In genomic region chr12:111550679-111551078, GRCm38 (mm10) we compare ENCODE assay signal across 17 mouse cellular contexts. TPM values are rescaled to one million over a fixed set of nuclear protein-coding genes. Genes with fewer than 3 reads are reported as not detected.
A peak's percentile ranks its signal among the peaks of the same experiment; 100 is the strongest.
DNase-seq lines count a peak whose midpoint lies in the region; ATAC-seq and TF ChIP-seq lines count a peak whose summit lies in the region.
"Had no signal": no experiment of that assay in that cellular context is flagged by ENCODE, and none has a peak within 500 bp of the region (broad histone marks: within the 10 kb centered on the region; RNA-seq: fewer than 3 reads in every experiment).

No protein-coding gene starts in this region.

- CTCF ChIA-PET in Patski (lab: Charles Lee): interaction anchor here (1.3 to 1.4 kb wide), 2 partner anchors 97 to 102 kb away, joined by 3 to 5 read pairs; no protein-coding TSS in a partner anchor

- in situ Hi-C loops in Patski (cut with MboI; ENCODE audit: low pct_unique_long_range_greater_than_20kb): loop anchor here (5.0 kb wide), 1 partner anchor 97 kb away; no protein-coding TSS in a partner anchor

- no peak for TF ChIP-seq POLR2A in thymus, adult 2 months (IDR thresholded peaks at IDR 0.05; ENCODE audit: control insufficient read depth, extremely low read depth, insufficient read depth, low read length, poor library complexity)

- H3K4me3 ChIP-seq in layer of hippocampus, adult 2 months: no peak overlapping the region
- no peak overlapping the region for H3K4me3 ChIP-seq in intestine, embryonic 16.5 days (ENCODE audit: low read length)
- no peak overlapping the region for H3K4me3 ChIP-seq in thymus, adult 2 months (ENCODE audit: control insufficient read depth, insufficient read depth, low read length)
- H3K4me3 ChIP-seq: forebrain, embryonic 13.5 days; neural tube, embryonic 13.5 days had no signal

- H3K9ac ChIP-seq in intestine, embryonic 16.5 days (ENCODE audit: low read depth, low read length): no peak overlapping the region
- H3K9ac ChIP-seq: forebrain, embryonic 13.5 days; neural tube, embryonic 13.5 days had no signal

- 43% methylated on average over 1 of the region's 1 CpGs for WGBS in intestine, embryonic 16.5 days
- WGBS in thymus, adult 2 months: 55% methylated on average over 1 of the region's 1 CpGs

- DNase-seq in layer of hippocampus, adult 2 months (ENCODE audit: low spot score in 2 of 2): no peak
- no peak for DNase-seq in layer of hippocampus, adult 18-20 months (ENCODE audit: low spot score in 2 of 2)
- DNase-seq in ES-CJ7 (ENCODE audit: low read depth, low spot score) (peak; percentile 61), Patski (ENCODE audit: low read depth, low spot score) (no peak)
- DNase-seq in thymus, adult 2 months: no peak
- no peak for DNase-seq in frontal cortex, adult 2 months (ENCODE audit: extremely low spot score in 1 of 2, low spot score in 1 of 2)
- DNase-seq in right cerebral cortex, postnatal 25 days: no peak
- DNase-seq: cerebellum, adult 11 months; cerebellum, postnatal 25 days; heart, adult 18-20 months; heart, postnatal 14 days; kidney, postnatal 10 days; thymus, postnatal 25 days had no signal

- H3K9me3 ChIP-seq in intestine, embryonic 16.5 days (ENCODE audit: control insufficient read depth, low read length): no peaks in the 10 kb centered on the region
- H3K9me3 ChIP-seq: forebrain, embryonic 13.5 days; neural tube, embryonic 13.5 days had no signal

- no peaks in the 10 kb centered on the region for H3K4me1 ChIP-seq in intestine, embryonic 16.5 days (ENCODE audit: control insufficient read depth, insufficient read depth, low read length)
- no peaks in the 10 kb centered on the region for H3K4me1 ChIP-seq in thymus, adult 2 months (replicated peaks; ENCODE audit: control insufficient read depth, insufficient read depth, low read length)
- H3K4me1 ChIP-seq: forebrain, embryonic 13.5 days; neural tube, embryonic 13.5 days had no signal

- 0 out of 2 replicates have a peak, but pooled peaks cover 11% of the 10 kb centered on the region for H3K36me3 ChIP-seq in intestine, embryonic 16.5 days (ENCODE audit: control insufficient read depth, insufficient read depth, low read length)
- peaks cover 16% of the 10 kb centered on the region for H3K36me3 ChIP-seq in thymus, adult 2 months (ENCODE audit: control insufficient read depth, insufficient read depth, low read length)

- POLR2A ChIA-PET in Patski (lab: Charles Lee): no interaction called here

- 0 out of 2 replicates have a peak overlapping the region, but pooled peaks have one; percentile 14 for H3K27ac ChIP-seq in layer of hippocampus, adult 2 months
- no peak overlapping the region for H3K27ac ChIP-seq in intestine, embryonic 16.5 days (ENCODE audit: low read length)
- H3K27ac ChIP-seq in thymus, adult 2 months (ENCODE audit: control insufficient read depth, insufficient read depth, low read length): no peak overlapping the region
- H3K27ac ChIP-seq: forebrain, embryonic 13.5 days; neural tube, embryonic 13.5 days had no signal

- no peak overlapping the region for H3K4me2 ChIP-seq in intestine, embryonic 16.5 days (ENCODE audit: low read depth, low read length)
- H3K4me2 ChIP-seq: forebrain, embryonic 13.5 days; neural tube, embryonic 13.5 days had no signal

- no peaks in the 10 kb centered on the region for H3K27me3 ChIP-seq in Patski
- no peaks in the 10 kb centered on the region for H3K27me3 ChIP-seq in intestine, embryonic 16.5 days (replicated peaks; ENCODE audit: control insufficient read depth, insufficient read depth, low read length)
- H3K27me3 ChIP-seq in thymus, adult 2 months (ENCODE audit: control insufficient read depth, insufficient read depth, low read length): no peaks in the 10 kb centered on the region
- H3K27me3 ChIP-seq: forebrain, embryonic 13.5 days; neural tube, embryonic 13.5 days had no signal

- TF ChIP-seq CTCF in layer of hippocampus, adult 2 months (conservative IDR thresholded peaks at IDR 0.05): peak; percentile 56
- TF ChIP-seq CTCF in Patski (IDR thresholded peaks at IDR 0.05): peak; percentile 61
- no peak for TF ChIP-seq CTCF in thymus, adult 2 months (IDR thresholded peaks at IDR 0.05; ENCODE audit: borderline replicate concordance, control insufficient read depth, extremely low read depth, insufficient read depth, low read length, poor library complexity)

- ATAC-seq in Patski: peak; percentile 13
- 0 out of 2 replicates have a peak, but pooled peaks have one; percentile 10 for ATAC-seq in intestine, embryonic 16.5 days
- ATAC-seq: forebrain, embryonic 13.5 days; hindbrain, embryonic 16.5 days had no signal

RNA-seq across cellular contexts. Expression of gene Eif5, which starts 12.9 kb away (rescaled TPM):
- total RNA-seq in layer of hippocampus, adult 2 months (2021): 100 to 1,000 TPM; 253 to 260 TPM
- 100 to 1,000 TPM; 254 to 262 TPM for total RNA-seq in layer of hippocampus, adult 18-20 months (2021)
- polyA plus RNA-seq in Patski (2021): 251 TPM
- polyA plus RNA-seq in intestine, embryonic 16.5 days (2015; fragmentation: Nextera tagmentation; extraction: Ambion mirVana): 523 and 531 TPM in 2 replicates
- 88.0 and 124 TPM in 2 replicates for polyA plus RNA-seq in thymus, adult 2 months (2012; rRNA removed)
- 150 and 178 TPM in 2 replicates for polyA plus RNA-seq in frontal cortex, adult 2 months (2012; rRNA removed)

RNA-seq across cellular contexts. Expression of gene Mark3, which starts 23.6 kb away (rescaled TPM):
- 100 to 1,000 TPM; 108 to 110 TPM for total RNA-seq in layer of hippocampus, adult 2 months (2021)
- 10 to 100 TPM; 92.2 to 92.3 TPM for total RNA-seq in layer of hippocampus, adult 18-20 months (2021)
- polyA plus RNA-seq in Patski (2021): 85.4 TPM
- polyA plus RNA-seq in intestine, embryonic 16.5 days (2015; fragmentation: Nextera tagmentation; extraction: Ambion mirVana): 13.4 and 14.2 TPM in 2 replicates
- 45.9 and 47.7 TPM in 2 replicates for polyA plus RNA-seq in thymus, adult 2 months (2012; rRNA removed)
- polyA plus RNA-seq in frontal cortex, adult 2 months (2012; rRNA removed): 78.7 and 81.9 TPM in 2 replicates
